Mouse (Mus musculus) intestine, postnatal 0 days (tissue): Measurements from ENCODE around the gene Gmpr. TPM values are rescaled to one million over a fixed set of nuclear protein-coding genes. Genes with fewer than 3 reads are reported as not detected.

ENCODE experiments used
- ATAC-seq: fragments of 200-750 bp; cut with Nextera tagmentation; 2 replicates; pipeline ENCODE4 v1.8.0; 2017; ENCODE audit warnings: mild to moderate bottlenecking, moderate TSS enrichment, moderate library complexity
- H3K27ac ChIP-seq: fragments of 300-500 bp; sonication (generic); 2 replicates; pipeline ENCODE4 v1.5.1; 2014; ENCODE audit warnings: mild to moderate bottlenecking, low read depth, low read length, moderate library complexity
- H3K27me3 ChIP-seq: fragments of 300-500 bp; sonication (generic); replicated peaks from 2 replicates; pipeline ENCODE4 v1.6.1; 2014; ENCODE audit warnings: low read length, mixed read lengths; ENCODE audit not compliant: control insufficient read depth, insufficient read depth
- H3K36me3 ChIP-seq: fragments of 300-500 bp; sonication (generic); 2 replicates; pipeline ENCODE4 v1.6.1; 2014; ENCODE audit warnings: mild to moderate bottlenecking, moderate library complexity; ENCODE audit not compliant: control insufficient read depth, insufficient read depth
- H3K4me1 ChIP-seq: fragments of 300-500 bp; sonication (generic); replicated peaks from 2 replicates; pipeline ENCODE4 v1.6.1; 2014; ENCODE audit warnings: antibody characterized with exemption, low read length, mixed read lengths; ENCODE audit not compliant: control insufficient read depth, insufficient read depth
- H3K4me2 ChIP-seq: fragments of 300-500 bp; sonication (generic); replicated peaks from 2 replicates; pipeline ENCODE4 v1.6.1; 2014; ENCODE audit warnings: low read depth, mild to moderate bottlenecking, moderate library complexity
- H3K4me3 ChIP-seq: fragments of 300-500 bp; sonication (generic); 2 replicates; pipeline ENCODE4 v1.5.1; 2014; ENCODE audit warnings: low read depth, low read length
- H3K9ac ChIP-seq: fragments of 300-500 bp; sonication (generic); 2 replicates; pipeline ENCODE4 v1.6.1; 2014; ENCODE audit warnings: mild to moderate bottlenecking, low read depth, low read length
- H3K9me3 ChIP-seq: fragments of 300-500 bp; sonication (generic); 2 replicates; pipeline ENCODE4 v1.6.1; 2016; ENCODE audit warnings: mixed run types; ENCODE audit not compliant: control insufficient read depth
- CTCF ChIP-seq: sonication (generic); IDR thresholded peaks from 2 replicates; pipeline ENCODE4 v1.5.1; 2016; ENCODE audit warnings: low read depth, mild to moderate bottlenecking, control low read depth, antibody characterized with exemption, moderate library complexity
- WGBS: fragments of 180-500 bp; shearing (Covaris S2); extraction: QIAGEN DNeasy Blood & Tissue Kit; methylation state at CpG from one replicate; pipeline ENCODE4 v1.1.7; 2014; 5-methylcytosine and 5-hydroxymethylcytosine counted together
- polyA plus RNA-seq: library from polyadenylated mRNA; unstranded; fragments of >200 nt; fragmentation: Nextera tagmentation; extraction: Ambion mirVana; gene quantifications from 2 replicates; pipeline ENCODE4 v1.2.1, GENCODE M21; 2015

The Gmpr gene
- polyA plus RNA-seq, 1 experiment from 2014 or later = 20.5 TPM

- ATAC-seq = no peak
- H3K9me3 ChIP-seq = no peaks in the 10 kb centered on the region
- TF ChIP-seq CTCF = no peak
- H3K27ac ChIP-seq = no peak overlapping the region
- 90% methylated on average over 3 of the region's 3 CpGs for WGBS
- H3K4me1 ChIP-seq = no peaks in the 10 kb centered on the region
- no peak overlapping the region for H3K4me3 ChIP-seq
- no peaks in the 10 kb centered on the region for H3K36me3 ChIP-seq
- no peak overlapping the region for H3K9ac ChIP-seq
- H3K4me2 ChIP-seq = no peak overlapping the region
- no peaks in the 10 kb centered on the region for H3K27me3 ChIP-seq
Measured at GRCm38 (mm10) chr13:45499391-45499790, 7.9 kb upstream of the Gmpr start.

GRCm38 (mm10) chr13:45499906-45500305 is 7.3 kb upstream of the Gmpr start:
- Histone ChIP-seq H3K36me3 (no peaks in the 10 kb centered on the region), H3K4me2 (no peak overlapping the region), H3K4me3 (no peak overlapping the region), H3K27ac (no peak overlapping the region), H3K9ac (no peak overlapping the region), H3K27me3 (no peaks in the 10 kb centered on the region), H3K4me1 (no peaks in the 10 kb centered on the region), H3K9me3 (no peaks in the 10 kb centered on the region)
- no peak for TF ChIP-seq CTCF
- WGBS = 87% methylated on average over 3 of the region's 3 CpGs
- no peak for ATAC-seq

- H3K4me3 ChIP-seq = no peak overlapping the region
- ATAC-seq = no peak
- H3K9ac ChIP-seq = no peak overlapping the region
- H3K27me3 ChIP-seq = no peaks in the 10 kb centered on the region
- H3K36me3 ChIP-seq = no peaks in the 10 kb centered on the region
- H3K4me1 ChIP-seq = no peaks in the 10 kb centered on the region
- no peak overlapping the region for H3K4me2 ChIP-seq
- no peak for TF ChIP-seq CTCF
- 84% methylated on average over 5 of the region's 5 CpGs for WGBS
- no peak overlapping the region for H3K27ac ChIP-seq
- no peaks in the 10 kb centered on the region for H3K9me3 ChIP-seq
Measured at GRCm38 (mm10) chr13:45502791-45503190, 4.5 kb upstream of the Gmpr start.

GRCm38 (mm10) chr13:45505546-45505945 is 1.7 kb upstream of the Gmpr start:
- no peak overlapping the region for H3K4me2 ChIP-seq
- TF ChIP-seq CTCF = no peak
- H3K9ac ChIP-seq = no peak overlapping the region
- no peaks in the 10 kb centered on the region for H3K27me3 ChIP-seq
- no peaks in the 10 kb centered on the region for H3K4me1 ChIP-seq
- H3K27ac ChIP-seq = no peak overlapping the region
- no peaks in the 10 kb centered on the region for H3K36me3 ChIP-seq
- no peak for ATAC-seq
- H3K9me3 ChIP-seq = no peaks in the 10 kb centered on the region
- no peak overlapping the region for H3K4me3 ChIP-seq
- WGBS = 89% methylated on average over 3 of the region's 3 CpGs

- Histone ChIP-seq H3K4me2 (peak overlapping the region; percentile 90), H3K9me3 (no peaks in the 10 kb centered on the region), H3K4me1 (peaks cover 5% of the 10 kb centered on the region), H3K4me3 (peak overlapping the region; percentile 46), H3K9ac (no peak overlapping the region), H3K27ac (no peak overlapping the region), H3K36me3 (no peaks in the 10 kb centered on the region), H3K27me3 (no peaks in the 10 kb centered on the region)
- 6% methylated on average over 8 of the region's 8 CpGs for WGBS
- TF ChIP-seq CTCF = peak; percentile 26; the same call in 1 of the 2 replicates
- ATAC-seq = peak; percentile 39; the same call in 1 of the 2 replicates
Measured at GRCm38 (mm10) chr13:45508495-45508894, 1.3 kb downstream of the Gmpr start.

GRCm38 (mm10) chr13:45509366-45509765 is 2.1 kb downstream of the Gmpr start:
- H3K27ac ChIP-seq = no peak overlapping the region
- ATAC-seq = no peak
- H3K4me1 ChIP-seq = peaks cover 5% of the 10 kb centered on the region
- no peaks in the 10 kb centered on the region for H3K9me3 ChIP-seq
- no peak for TF ChIP-seq CTCF
- WGBS = 84% methylated on average over 6 of the region's 6 CpGs
- no peaks in the 10 kb centered on the region for H3K27me3 ChIP-seq
- H3K9ac ChIP-seq = no peak overlapping the region
- no peak overlapping the region for H3K4me2 ChIP-seq
- H3K36me3 ChIP-seq = no peaks in the 10 kb centered on the region
- H3K4me3 ChIP-seq = no peak overlapping the region

- no peak for ATAC-seq
- no peaks in the 10 kb centered on the region for H3K27me3 ChIP-seq
- H3K4me3 ChIP-seq = no peak overlapping the region
- no peak overlapping the region for H3K9ac ChIP-seq
- TF ChIP-seq CTCF = no peak
- peaks cover 10% of the 10 kb centered on the region for H3K4me1 ChIP-seq
- no peak overlapping the region for H3K27ac ChIP-seq
- no peak overlapping the region for H3K4me2 ChIP-seq
- WGBS = 48% methylated on average over 6 of the region's 6 CpGs
- no peaks in the 10 kb centered on the region for H3K9me3 ChIP-seq
- no peaks in the 10 kb centered on the region for H3K36me3 ChIP-seq
Measured at GRCm38 (mm10) chr13:45511706-45512435, 4.6 kb downstream of the Gmpr start.
